In the genomic region with DNA sequence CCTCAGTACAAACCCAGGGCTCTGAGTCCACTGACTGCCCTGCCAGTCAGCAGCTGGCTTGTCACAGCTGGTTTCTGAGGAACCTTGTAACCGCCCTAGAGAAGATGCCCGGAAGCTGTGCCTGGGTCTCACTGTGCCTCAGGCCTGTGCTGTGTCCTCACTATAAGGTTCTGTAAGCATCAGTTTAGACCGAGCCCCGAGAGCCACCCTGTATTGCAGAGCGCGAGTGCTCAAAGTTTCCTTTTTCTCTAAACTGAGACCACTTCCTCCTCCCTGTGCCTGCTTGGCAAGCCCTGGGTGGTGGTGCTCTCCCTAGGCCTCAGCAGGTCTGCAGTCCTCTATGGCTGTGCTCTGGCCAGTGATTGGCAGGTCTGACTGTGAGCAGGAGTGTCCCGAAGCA, we compare ENCODE assay signal across 31 mouse cellular contexts. TPM values are rescaled to one million over a fixed set of nuclear protein-coding genes. Genes with fewer than 3 reads are reported as not detected.
DNase-seq lines count a peak whose midpoint lies in the region; ATAC-seq and TF ChIP-seq lines count a peak whose summit lies in the region.
"Had no signal": no experiment of that assay in that cellular context is flagged by ENCODE, and none has a peak within 500 bp of the region (broad histone marks: within the 10 kb centered on the region; RNA-seq: fewer than 3 reads in every experiment).

No protein-coding gene starts in this region.

- H3K4me3 ChIP-seq in limb, embryonic 11.5 days (ENCODE audit: low read depth, low read length) = no peak overlapping the region
- H3K4me3 ChIP-seq in limb, embryonic 10.5 days = no peak overlapping the region
- H3K4me3 ChIP-seq in thymus, adult 2 months (ENCODE audit: control insufficient read depth, insufficient read depth, low read length) = no peak overlapping the region
- H3K4me3 ChIP-seq in bone marrow macrophage, adult 2 months (ENCODE audit: insufficient read depth, low read length) = no peak overlapping the region
- H3K4me3 ChIP-seq: embryonic facial prominence, embryonic 10.5 days; embryonic facial prominence, embryonic 15.5 days; forebrain, embryonic 12.5 days; hindbrain, embryonic 10.5 days; hindbrain, embryonic 15.5 days; kidney, embryonic 15.5 days; layer of hippocampus, adult 2 months; left cerebral cortex, adult 2 months; liver, embryonic 12.5 days; midbrain, embryonic 12.5 days had no signal

- DNase-seq in limb, embryonic 11.5 days (ENCODE audit: low spot score) = no peak
- no peak for DNase-seq in limb, embryonic 10.5 days (ENCODE audit: low spot score)
- peak; percentile 27 for DNase-seq in thymus, adult 2 months
- DNase-seq in thymus, postnatal 36 days = no peak
- DNase-seq in naive thymus-derived CD4-positive, alpha-beta T cell, adult 2 months (ENCODE audit: low read depth) = peak; percentile 10
- no peak for DNase-seq in kidney, postnatal 14 days
- no peak for DNase-seq in lung, postnatal 25 days (ENCODE audit: low spot score)
- DNase-seq: adrenal gland, postnatal 14 days; cerebellum, adult 18-20 months; cerebellum, postnatal 10 days; gastrocnemius, postnatal 36 days; heart, postnatal 14 days; kidney, adult 18-20 months; kidney, postnatal 36 days; lung, adult 2 months; lung, postnatal 10 days; retina, postnatal 1 day; right cerebral cortex, postnatal 14 days had no signal

- TF ChIP-seq POLR2A in thymus, adult 2 months (IDR thresholded peaks at IDR 0.05; ENCODE audit: control insufficient read depth, extremely low read depth, insufficient read depth, low read length, poor library complexity) = no peak
- TF ChIP-seq POLR2A in bone marrow macrophage, adult 2 months (IDR thresholded peaks at IDR 0.05; ENCODE audit: borderline replicate concordance, low read depth, low read length) = no peak

- no peaks in the 10 kb centered on the region for H3K4me1 ChIP-seq in limb, embryonic 11.5 days (ENCODE audit: control insufficient read depth, insufficient read depth, low read length)
- H3K4me1 ChIP-seq in limb, embryonic 10.5 days = peaks cover 12% of the 10 kb centered on the region
- peaks cover 24% of the 10 kb centered on the region for H3K4me1 ChIP-seq in thymus, adult 2 months (replicated peaks; ENCODE audit: control insufficient read depth, insufficient read depth, low read length)
- H3K4me1 ChIP-seq in bone marrow macrophage, adult 2 months (ENCODE audit: control insufficient read depth, insufficient read depth, low read length) = no peaks in the 10 kb centered on the region
- H3K4me1 ChIP-seq: forebrain, embryonic 12.5 days; liver, embryonic 12.5 days; midbrain, embryonic 12.5 days had no signal

- no peaks in the 10 kb centered on the region for H3K36me3 ChIP-seq in limb, embryonic 11.5 days (ENCODE audit: control insufficient read depth, insufficient read depth, low read length)
- H3K36me3 ChIP-seq in limb, embryonic 10.5 days = peaks cover 2% of the 10 kb centered on the region; the same call in 1 of the 2 replicates
- H3K36me3 ChIP-seq in thymus, adult 2 months (ENCODE audit: control insufficient read depth, insufficient read depth, low read length) = no peaks in the 10 kb centered on the region
- H3K36me3 ChIP-seq: embryonic facial prominence, embryonic 15.5 days; forebrain, embryonic 12.5 days; hindbrain, embryonic 10.5 days; hindbrain, embryonic 15.5 days; kidney, embryonic 15.5 days; liver, embryonic 12.5 days; midbrain, embryonic 12.5 days had no signal

- H3K4me2 ChIP-seq in limb, embryonic 11.5 days (ENCODE audit: low read depth, severe bottlenecking) = no peak overlapping the region
- H3K4me2 ChIP-seq: embryonic facial prominence, embryonic 15.5 days; forebrain, embryonic 12.5 days; hindbrain, embryonic 15.5 days; kidney, embryonic 15.5 days; liver, embryonic 12.5 days; midbrain, embryonic 12.5 days had no signal

- no peak for TF ChIP-seq CTCF in thymus, adult 2 months (IDR thresholded peaks at IDR 0.05; ENCODE audit: borderline replicate concordance, control insufficient read depth, extremely low read depth, insufficient read depth, low read length, poor library complexity)
- peak; percentile 5; the same call in 1 of the 2 replicates for TF ChIP-seq CTCF in bone marrow macrophage, adult 2 months (IDR thresholded peaks at IDR 0.05; ENCODE audit: low read depth, low read length)

- no peaks in the 10 kb centered on the region for H3K27me3 ChIP-seq in limb, embryonic 11.5 days (ENCODE audit: control insufficient read depth, insufficient read depth, low read length)
- no peaks in the 10 kb centered on the region for H3K27me3 ChIP-seq in limb, embryonic 10.5 days (ENCODE audit: low read depth, poor library complexity, severe bottlenecking)
- no peaks in the 10 kb centered on the region for H3K27me3 ChIP-seq in thymus, adult 2 months (ENCODE audit: control insufficient read depth, insufficient read depth, low read length)
- H3K27me3 ChIP-seq: embryonic facial prominence, embryonic 15.5 days; forebrain, embryonic 12.5 days; hindbrain, embryonic 15.5 days; kidney, embryonic 15.5 days; midbrain, embryonic 12.5 days had no signal

- no peaks in the 10 kb centered on the region for H3K9me3 ChIP-seq in limb, embryonic 11.5 days (ENCODE audit: control insufficient read depth, low read length)
- H3K9me3 ChIP-seq in limb, embryonic 10.5 days (replicated peaks) = no peaks in the 10 kb centered on the region
- H3K9me3 ChIP-seq: embryonic facial prominence, embryonic 10.5 days; embryonic facial prominence, embryonic 15.5 days; forebrain, embryonic 12.5 days; hindbrain, embryonic 15.5 days; kidney, embryonic 15.5 days; liver, embryonic 12.5 days; midbrain, embryonic 12.5 days had no signal

- no peak for ATAC-seq in limb, embryonic 11.5 days (ENCODE audit: insufficient number of reproducible peaks, low FRiP score, low TSS enrichment, low read depth)
- ATAC-seq: CD4-positive, CD25-positive, alpha-beta regulatory T cell, adult 4 months; inflammation-experienced regulatory T-cells, adult 6 months; liver, embryonic 12.5 days had no signal

- 92% methylated on average over 7 of the region's 7 CpGs for WGBS in limb, embryonic 11.5 days
- WGBS in limb, embryonic 10.5 days = 93% methylated on average over 7 of the region's 7 CpGs
- WGBS in thymus, adult 2 months = 17% methylated on average over 7 of the region's 7 CpGs

- peak overlapping the region; percentile 17; the same call in 1 of the 2 replicates for H3K9ac ChIP-seq in limb, embryonic 11.5 days (ENCODE audit: low read length)
- H3K9ac ChIP-seq: embryonic facial prominence, embryonic 15.5 days; forebrain, embryonic 12.5 days; hindbrain, embryonic 15.5 days; kidney, embryonic 15.5 days; liver, embryonic 12.5 days; midbrain, embryonic 12.5 days had no signal

- no peak overlapping the region for H3K27ac ChIP-seq in limb, embryonic 11.5 days (replicated peaks; ENCODE audit: low read depth, low read length)
- no peak overlapping the region for H3K27ac ChIP-seq in limb, embryonic 10.5 days
- peak overlapping the region; percentile 22; the same call in 1 of the 2 replicates for H3K27ac ChIP-seq in thymus, adult 2 months (ENCODE audit: control insufficient read depth, insufficient read depth, low read length)
- H3K27ac ChIP-seq in bone marrow macrophage, adult 2 months (ENCODE audit: insufficient read depth, low read depth, low read length) = no peak overlapping the region
- H3K27ac ChIP-seq: embryonic facial prominence, embryonic 10.5 days; embryonic facial prominence, embryonic 15.5 days; forebrain, embryonic 12.5 days; hindbrain, embryonic 10.5 days; hindbrain, embryonic 15.5 days; kidney, embryonic 15.5 days; layer of hippocampus, adult 2 months; left cerebral cortex, adult 2 months; liver, embryonic 12.5 days; midbrain, embryonic 12.5 days had no signal

RNA-seq across cellular contexts. Expression of a gene that starts 6.8 kb away (rescaled TPM):
- polyA plus RNA-seq in limb, embryonic 11.5 days (2014; fragmentation: Nextera tagmentation; extraction: Ambion mirVana) = 5.3 and 5.4 TPM in 2 replicates
- 2.8 and 3.8 TPM in 2 replicates for polyA plus RNA-seq in limb, embryonic 10.5 days (2016; fragmentation: Nextera tagmentation; extraction: Ambion mirVana)
- polyA plus RNA-seq in thymus, adult 2 months (2012; rRNA removed) = 245 and 297 TPM in 2 replicates
- polyA plus RNA-seq in bone marrow macrophage, adult 2 months (2012; ENCODE audit: insufficient read depth, insufficient read length, missing spikeins) = 57.1 and 63.2 TPM in 2 replicates

RNA-seq across cellular contexts. Expression of a gene that starts 28.5 kb away (rescaled TPM):
- 62.1 and 62.5 TPM in 2 replicates for polyA plus RNA-seq in limb, embryonic 11.5 days (2014; fragmentation: Nextera tagmentation; extraction: Ambion mirVana)
- polyA plus RNA-seq in limb, embryonic 10.5 days (2016; fragmentation: Nextera tagmentation; extraction: Ambion mirVana) = 62.2 and 70.4 TPM in 2 replicates
- 51.2 and 51.3 TPM in 2 replicates for polyA plus RNA-seq in thymus, adult 2 months (2012; rRNA removed)
- polyA plus RNA-seq in bone marrow macrophage, adult 2 months (2012; ENCODE audit: insufficient read depth, insufficient read length, missing spikeins) = 23.9 and 26.0 TPM in 2 replicates

RNA-seq across cellular contexts. Expression of a gene that starts 55.4 kb away (rescaled TPM):
- 0.37 and 0.48 TPM in 2 replicates for polyA plus RNA-seq in limb, embryonic 11.5 days (2014; fragmentation: Nextera tagmentation; extraction: Ambion mirVana)
- polyA plus RNA-seq in limb, embryonic 10.5 days (2016; fragmentation: Nextera tagmentation; extraction: Ambion mirVana) = 0.55 and 0.65 TPM in 2 replicates
- polyA plus RNA-seq in thymus, adult 2 months (2012; rRNA removed) = 1.2 and 1.4 TPM in 2 replicates
- polyA plus RNA-seq in bone marrow macrophage, adult 2 months (2012; ENCODE audit: insufficient read depth, insufficient read length, missing spikeins) = 3.1 and 4.5 TPM in 2 replicates

RNA-seq across cellular contexts. Expression of a gene that starts 58.5 kb away (rescaled TPM):
- polyA plus RNA-seq in limb, embryonic 11.5 days (2014; fragmentation: Nextera tagmentation; extraction: Ambion mirVana) = 38.7 and 39.1 TPM in 2 replicates
- polyA plus RNA-seq in limb, embryonic 10.5 days (2016; fragmentation: Nextera tagmentation; extraction: Ambion mirVana) = 48.6 and 53.9 TPM in 2 replicates
- 91.3 and 114 TPM in 2 replicates for polyA plus RNA-seq in thymus, adult 2 months (2012; rRNA removed)
- polyA plus RNA-seq in bone marrow macrophage, adult 2 months (2012; ENCODE audit: insufficient read depth, insufficient read length, missing spikeins) = 27.1 and 32.7 TPM in 2 replicates

Comparison
In these comparisons a context has a peak if more than half of its experiments do, and no peak if none do; other contexts are left out.
1. DNase-seq: peak in thymus, adult 2 months (single experiment) and naive thymus-derived CD4-positive, alpha-beta T cell, adult 2 months (single experiment); none in limb, embryonic 11.5 days (single experiment), limb, embryonic 10.5 days (single experiment), thymus, postnatal 36 days (0 of 2), kidney, postnatal 14 days (single experiment) and lung, postnatal 25 days (single experiment).